Mouse (Mus musculus) CD4-positive, CD25-positive, alpha-beta regulatory T cell (primary cell): ENCODE measurements around the gene Ubac1. TPM values are rescaled to one million over a fixed set of nuclear protein-coding genes. Genes with fewer than 3 reads are reported as not detected.

Experiments
- polyA plus RNA-seq: library from polyadenylated mRNA; unstranded; fragments of 100-300 nt; shearing (Covaris generic); gene quantifications from one replicate; pipeline ENCODE4 v1.2.1, GENCODE M21; 2017

The Ubac1 gene
- 67.3 TPM for polyA plus RNA-seq

GRCm38 (mm10) chr2:26021561-26022257 lies at the start of gene Ubac1:
Gene Ubac1, minus strand, starts transcription at chr2:26021747.

GRCm38 (mm10) chr2:25983159-25983907 lies 38.2 kb downstream of the Ubac1 start, which contains the start of gene Camsap1:
Gene Camsap1, minus strand, starts transcription at chr2:25983282.

Other genes with a start within 250 kb of the Ubac1 start
- not detected for gene Lcn11, start 244.7 kb downstream of the Ubac1 start, polyA plus RNA-seq
- not detected for gene Gm13539, start 239.5 kb downstream of the Ubac1 start, polyA plus RNA-seq
- gene Glt6d1, start 205.9 kb downstream of the Ubac1 start, polyA plus RNA-seq, result not detected
- not detected for gene Lcn9, start 198.6 kb downstream of the Ubac1 start, polyA plus RNA-seq
- not detected for gene Sohlh1, start 174.5 kb downstream of the Ubac1 start, polyA plus RNA-seq
- 0.12 TPM for gene Kcnt1, start 158.0 kb downstream of the Ubac1 start, polyA plus RNA-seq
- 29.1 TPM for gene Camsap1, start 38.5 kb downstream of the Ubac1 start, polyA plus RNA-seq
- gene Nacc2, start 101.5 kb upstream of the Ubac1 start, polyA plus RNA-seq, result 1.3 TPM
- gene Lhx3, start 186.5 kb upstream of the Ubac1 start, polyA plus RNA-seq, result not detected
- gene Qsox2, start 215.8 kb upstream of the Ubac1 start, polyA plus RNA-seq, result 11.5 TPM